Mouse (Mus musculus) c-Kit-positive CD71-negative TER-119-negative erythroid progenitor cells, embryonic 14.5 days (primary cell): Measurements from ENCODE around the gene Ddx23.

ENCODE experiments used
- DNase-seq: peaks from one replicate; pipeline ENCODE4 v3.0.0-alpha.2; 2013; ENCODE audit warnings: low read depth

Ddx23 gene

DNA sequence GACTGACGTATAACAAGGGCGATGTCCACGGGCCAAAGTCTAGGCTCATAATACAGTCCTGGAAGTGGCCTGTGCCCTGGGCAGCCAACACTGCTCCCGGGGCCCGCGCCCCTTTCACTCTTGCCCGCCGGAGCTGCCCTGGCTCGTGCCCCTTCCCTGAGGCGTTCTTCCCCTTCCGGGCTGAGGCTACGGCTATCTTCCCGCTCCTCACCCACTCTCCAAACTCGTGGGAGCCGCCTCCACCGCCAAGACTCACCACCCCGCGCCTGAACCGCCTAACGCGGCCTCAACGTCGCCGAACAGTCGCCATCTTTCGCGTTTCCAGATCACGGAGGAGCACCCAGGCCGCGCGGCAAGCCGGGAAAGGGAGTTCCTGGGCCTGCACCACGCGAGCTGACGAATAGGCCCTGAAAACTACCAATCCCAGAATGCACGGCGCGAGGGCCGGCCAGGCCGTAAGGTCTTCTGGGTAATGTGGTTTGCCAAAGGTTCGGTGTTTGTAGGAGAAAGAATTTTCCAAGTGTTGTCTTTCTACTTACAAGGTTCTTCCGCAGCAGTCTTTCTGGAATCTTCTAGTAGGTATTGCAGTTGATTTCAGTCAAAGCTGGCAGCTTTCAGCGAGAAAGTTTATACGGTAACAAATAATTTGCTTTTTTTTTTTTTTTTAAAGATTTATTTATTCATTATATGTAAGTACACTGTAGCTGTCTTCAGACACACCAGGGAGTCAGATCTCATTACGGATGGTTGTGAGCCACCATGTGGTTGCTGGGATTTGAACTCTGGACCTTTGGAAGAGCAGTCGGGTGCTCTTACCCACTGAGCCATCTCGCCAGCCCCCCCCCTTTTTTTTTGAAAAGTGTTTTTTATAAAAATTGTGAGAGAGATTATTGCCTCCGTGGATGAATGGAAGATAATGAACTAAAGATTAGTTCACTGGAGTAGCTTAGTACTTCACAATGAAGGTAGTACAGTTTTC is at the start of gene Ddx23:
TSS of gene Ddx23 (minus strand) at position 328 of the 979 bp plus-strand sequence.
- DNase-seq, result peak; percentile 93

DNA sequence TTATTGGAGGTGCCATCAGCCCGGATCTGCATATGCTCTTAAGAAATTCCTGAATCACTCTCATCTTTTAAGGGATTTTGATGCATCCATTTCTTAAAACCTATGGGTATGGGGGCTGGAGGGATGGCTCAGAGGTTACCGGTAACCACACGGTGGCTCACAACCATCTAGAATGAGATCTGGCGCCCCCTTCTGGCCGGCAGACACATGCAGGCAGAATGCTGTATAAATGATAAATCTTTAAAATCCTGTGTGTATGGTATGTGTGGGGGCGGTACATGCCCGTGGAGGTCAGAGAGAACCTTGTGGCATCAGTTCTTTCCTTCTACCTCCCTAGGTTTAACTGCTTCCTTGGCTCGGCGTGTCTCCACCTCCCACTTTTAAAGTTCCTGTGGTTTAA is 47.7 kb upstream of the Ddx23 start:
- DNase-seq, result peak; percentile 68

DNA sequence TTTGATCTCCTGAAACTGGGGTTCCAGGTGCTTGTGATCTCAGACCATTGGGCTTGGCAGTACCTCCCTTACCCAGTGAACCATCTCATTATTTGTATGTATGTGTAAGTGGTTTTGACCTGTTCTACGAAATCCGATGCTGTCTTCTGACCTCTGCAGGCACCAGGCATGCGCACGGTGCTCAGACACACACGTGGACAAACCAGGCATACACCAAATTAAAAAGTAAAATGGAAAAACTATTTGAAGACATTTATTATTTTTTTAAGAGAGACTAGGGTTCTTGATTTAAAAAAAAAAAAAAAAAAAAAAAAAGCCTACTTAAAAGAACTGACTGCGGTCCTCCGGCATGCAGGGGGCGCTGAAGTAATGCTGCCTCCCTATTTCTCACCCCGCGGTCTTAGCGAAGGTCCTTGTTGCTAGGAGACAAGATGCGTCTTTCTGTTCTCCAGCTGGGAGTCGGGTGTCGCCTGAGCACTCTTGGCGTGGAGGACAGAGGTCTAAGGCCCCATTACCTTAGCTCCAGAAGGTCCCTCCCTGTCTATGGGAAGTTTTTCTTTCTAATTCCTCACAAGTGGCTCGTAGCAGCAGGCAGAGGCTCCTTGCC is 45.2 kb upstream of the Ddx23 start, which contains the start of gene Ccdc65:
TSS of gene Ccdc65 (plus strand) at position 442 of the 607 bp plus-strand sequence.
- DNase-seq, result peak; percentile 79

DNA sequence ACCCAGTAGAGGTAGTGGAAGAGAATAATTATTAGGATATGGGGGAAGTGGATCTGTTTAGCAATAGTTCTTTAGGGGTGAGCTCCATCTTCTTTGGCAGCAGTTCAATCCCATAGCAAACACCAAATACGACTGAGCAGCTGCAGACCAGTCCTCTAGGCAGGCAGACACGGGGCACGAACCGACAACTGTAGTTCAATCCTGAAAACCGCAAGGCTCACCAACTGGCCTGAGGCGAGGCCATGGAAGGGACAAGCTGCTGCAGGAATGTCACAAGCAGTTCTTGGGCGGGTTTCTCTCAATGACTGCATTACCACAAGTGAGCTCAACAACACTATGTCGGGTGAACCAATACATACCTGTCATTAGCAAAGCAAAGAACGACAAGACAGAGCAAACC is 41.6 kb upstream of the Ddx23 start:
- DNase-seq, result no peak

GRCm38 (mm10) chr15:98699190-98700105 is 36.8 kb upstream of the Ddx23 start:
- peak; percentile 69 for DNase-seq

DNA sequence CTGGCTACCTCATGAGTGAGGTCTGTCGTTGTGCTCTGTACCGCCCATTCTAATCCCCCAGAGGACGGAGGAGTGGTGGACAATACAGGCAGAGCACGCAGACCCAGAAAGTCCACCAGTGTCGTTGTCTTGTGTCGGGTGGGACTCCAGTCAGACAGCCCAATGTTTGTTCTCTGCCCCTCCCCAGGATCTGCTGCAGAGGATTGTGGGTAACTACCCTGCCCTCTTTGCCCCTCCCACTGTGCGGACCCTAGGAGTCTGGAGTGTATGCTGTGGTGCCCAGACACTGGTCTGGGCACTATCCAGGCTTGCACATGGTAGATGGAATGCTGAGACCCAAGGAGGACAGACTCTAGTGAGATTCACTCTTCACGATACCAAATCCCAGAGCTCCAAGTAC is 33.5 kb upstream of the Ddx23 start:
- no peak for DNase-seq

DNA sequence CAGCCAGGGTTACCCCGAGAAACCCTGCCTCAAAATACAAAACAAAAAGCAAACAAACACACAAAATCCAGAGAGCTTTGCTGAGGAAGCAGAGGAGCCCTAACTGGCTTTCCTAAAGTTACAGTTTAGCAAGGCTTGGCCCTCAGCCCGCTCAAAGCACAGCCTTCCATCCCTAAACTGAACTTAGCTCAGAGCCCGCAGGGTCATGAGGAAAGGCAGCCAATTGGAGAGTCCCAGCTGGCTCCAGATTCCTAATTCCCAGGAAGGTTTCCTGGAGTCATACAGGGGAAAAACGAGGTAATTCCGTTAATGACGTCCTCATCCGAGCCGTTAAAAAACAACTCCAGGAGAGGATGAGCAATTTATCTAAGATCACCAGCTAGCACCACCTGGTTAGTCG is 33.0 kb upstream of the Ddx23 start:
- no peak for DNase-seq

- no peak for DNase-seq
These were observed 29.5 kb upstream of the Ddx23 start for GRCm38 (mm10) chr15:98692171-98692715.

GRCm38 (mm10) chr15:98691486-98692147 is 28.9 kb upstream of the Ddx23 start:
- no peak for DNase-seq

- no peak for DNase-seq
These were observed 27.0 kb upstream of the Ddx23 start for GRCm38 (mm10) chr15:98689682-98690081.

- no peak for DNase-seq
These were observed 23.2 kb upstream of the Ddx23 start for GRCm38 (mm10) chr15:98685926-98686325.

- no peak for DNase-seq
These were observed 21.1 kb upstream of the Ddx23 start for GRCm38 (mm10) chr15:98683746-98684145.

DNA sequence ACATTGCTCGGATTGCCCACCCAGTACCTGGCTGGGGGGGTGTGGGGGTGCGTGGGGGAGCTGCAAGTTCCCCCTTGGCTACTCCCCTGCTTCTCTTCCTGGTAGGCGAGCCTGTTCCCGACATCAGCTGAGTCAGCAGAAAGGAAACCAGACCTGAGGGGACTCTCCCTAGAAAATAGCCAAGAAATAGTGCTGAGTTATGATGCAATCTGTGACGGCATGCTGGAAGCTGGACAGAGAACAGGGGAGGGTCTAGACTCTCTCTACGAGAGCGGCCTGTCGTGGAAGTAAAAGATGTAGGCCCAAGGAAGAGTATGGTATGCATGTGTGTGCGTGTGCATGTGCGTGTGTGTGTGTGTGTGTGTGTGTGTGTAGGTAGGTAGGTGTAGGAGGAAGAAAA is 20.5 kb upstream of the Ddx23 start:
- DNase-seq, result no peak

DNA sequence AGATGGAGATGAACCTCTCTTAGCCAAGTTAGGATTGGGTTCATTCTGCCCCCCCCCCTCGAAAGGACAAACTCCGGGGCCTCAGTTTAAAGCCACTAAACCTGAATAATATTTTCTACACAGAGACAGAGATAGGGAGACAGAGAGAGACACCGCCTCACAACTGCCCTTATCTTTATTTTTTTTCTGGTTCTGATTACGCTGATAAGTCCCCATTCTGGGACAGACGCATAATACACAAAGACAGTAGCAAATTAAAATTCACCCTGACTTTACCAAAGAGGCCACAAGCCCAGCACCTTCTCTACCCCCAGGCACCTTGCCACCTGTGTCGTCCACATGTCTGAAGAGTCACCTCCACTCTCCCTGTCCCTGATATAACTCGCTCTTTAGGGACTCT is 18.9 kb upstream of the Ddx23 start:
- no peak for DNase-seq

DNA sequence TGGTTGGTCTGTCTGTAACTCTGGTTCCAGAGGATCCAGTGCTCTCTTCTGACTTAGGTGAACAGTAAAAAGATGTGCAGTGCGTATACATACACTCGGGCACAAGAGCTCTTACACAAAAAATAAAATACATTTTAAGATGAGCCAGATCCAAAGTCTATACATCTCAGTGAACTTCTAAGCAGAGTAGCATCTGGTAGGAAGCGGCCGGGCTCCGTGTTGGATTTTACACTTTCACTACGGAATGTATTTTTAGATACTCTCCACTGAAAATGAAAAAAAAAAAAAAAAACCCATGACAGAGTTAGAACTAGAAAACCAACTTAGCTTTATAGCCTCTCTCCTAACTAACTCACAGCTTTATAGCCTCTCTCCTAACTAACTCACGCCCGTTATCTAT is 18.0 kb upstream of the Ddx23 start:
- DNase-seq, result no peak

DNA sequence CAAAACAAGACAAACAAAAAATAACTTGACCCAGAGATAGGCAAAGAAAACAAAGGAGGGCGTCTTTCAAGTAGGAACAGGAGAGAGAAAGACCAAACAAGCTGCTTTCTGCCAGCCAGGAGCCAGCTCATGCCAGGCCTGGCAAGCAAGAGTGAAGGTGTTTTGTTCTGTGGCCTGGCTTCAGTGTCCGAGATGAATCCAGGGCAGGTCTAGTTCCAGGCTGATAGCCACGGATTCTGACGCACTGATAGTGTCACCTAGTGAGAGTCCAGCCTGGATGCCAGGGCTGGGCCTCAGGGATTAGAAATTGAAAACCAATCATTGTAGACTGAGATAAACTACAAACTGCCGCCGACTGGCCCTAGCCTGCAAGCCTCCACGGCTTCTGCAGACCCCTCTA is 15.3 kb upstream of the Ddx23 start:
- DNase-seq, result no peak

DNA sequence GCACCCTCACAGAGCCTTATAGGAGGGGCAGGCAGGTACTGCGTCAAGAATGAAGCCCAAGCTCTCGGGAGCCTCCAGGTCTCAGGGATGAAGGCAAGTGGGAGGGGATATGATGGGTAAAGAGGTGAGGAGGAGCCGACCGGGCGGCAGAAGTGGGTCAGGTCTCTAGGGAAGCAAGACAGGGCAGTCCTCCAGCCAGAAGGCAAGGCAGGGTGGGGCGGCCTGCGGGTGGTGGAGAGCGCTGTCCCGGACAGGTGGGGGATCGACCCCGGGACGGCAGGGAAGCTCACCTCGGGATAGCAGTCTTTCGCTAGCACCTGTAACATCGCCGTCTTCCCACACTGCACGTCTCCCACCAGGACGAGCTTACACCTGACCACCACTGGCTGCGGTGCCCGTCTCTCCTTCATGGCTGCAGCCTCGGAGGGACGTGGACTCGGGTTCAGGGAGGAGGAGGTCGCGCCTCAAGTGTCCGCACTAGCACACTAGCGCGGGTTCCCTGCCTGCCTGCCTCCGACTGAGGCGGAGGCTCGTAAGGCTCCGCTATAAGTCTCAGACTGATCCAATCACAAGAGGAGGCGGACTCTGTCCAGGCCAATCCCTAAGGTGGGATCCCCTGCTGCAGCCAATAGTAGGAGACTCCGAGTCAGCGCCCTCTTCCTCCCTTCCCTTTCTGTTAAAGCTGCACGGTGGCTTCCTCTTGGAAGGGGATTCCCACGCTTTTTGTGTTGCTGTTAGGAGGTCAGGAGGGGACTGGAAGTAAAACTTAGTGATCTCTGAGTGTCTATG is 14.4 kb upstream of the Ddx23 start, which contains the start of gene Rnd1:
TSS of gene Rnd1 (minus strand) at position 522 of the 789 bp plus-strand sequence.
- peak; percentile 67 for DNase-seq

DNA sequence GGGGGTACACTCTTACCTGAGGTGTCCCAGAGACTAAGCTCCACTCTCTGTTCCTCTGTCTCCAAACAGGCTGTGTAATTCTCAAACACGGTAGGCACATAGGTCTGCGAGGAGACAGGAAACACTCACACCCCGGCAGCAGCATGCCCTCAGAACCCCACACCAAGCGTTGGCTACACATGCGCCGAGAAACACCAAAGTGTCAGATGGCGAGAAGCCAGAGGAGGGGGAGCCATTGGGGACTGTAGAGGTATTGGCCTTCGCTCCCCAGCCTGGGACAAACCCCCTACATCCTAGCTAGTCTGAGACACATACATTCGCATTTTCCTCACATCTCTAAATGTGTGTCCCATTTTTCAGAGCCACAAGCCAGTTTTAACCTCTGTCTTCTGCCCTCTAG is 13.8 kb upstream of the Ddx23 start:
- DNase-seq, result no peak

GRCm38 (mm10) chr15:98675634-98676250 is 13.0 kb upstream of the Ddx23 start:
- no peak for DNase-seq

GRCm38 (mm10) chr15:98674994-98675545 is 12.4 kb upstream of the Ddx23 start:
- DNase-seq, result no peak
